Mouse (Mus musculus): ENCODE results near the gene Fyn.

Fyn gene

DNA sequence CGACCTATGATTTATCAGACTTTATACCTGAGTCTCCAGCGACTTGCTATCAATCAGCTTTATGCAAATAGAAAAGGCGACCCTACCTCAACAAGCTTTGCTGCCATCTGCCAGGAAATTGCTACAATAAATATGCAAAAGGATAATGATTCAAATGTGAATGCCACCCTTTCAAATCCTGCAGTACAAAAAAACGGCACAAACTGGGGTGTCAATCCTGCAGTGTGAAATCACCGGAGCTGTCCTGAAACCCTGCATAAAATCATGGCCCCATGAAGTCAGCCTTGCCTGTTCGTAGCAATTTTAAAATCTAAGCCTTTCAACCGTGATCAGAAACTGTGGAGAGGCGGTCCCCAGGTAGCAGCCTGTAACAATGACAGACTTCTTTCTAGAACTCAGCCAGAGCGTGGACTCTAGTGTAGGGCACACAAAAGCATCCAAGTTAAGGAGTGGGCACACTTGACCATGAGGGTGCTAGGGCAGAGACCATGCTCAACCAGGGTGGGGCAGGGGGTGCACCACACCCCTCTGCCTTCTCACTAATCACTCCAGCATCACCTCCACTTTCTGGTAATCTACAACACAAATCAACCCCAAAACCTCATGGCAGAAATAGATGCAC, 203.5 kb downstream of the Fyn start:
- no peak for DNase-seq (ENCODE audit: low spot score)

GRCm38 (mm10) chr10:39572672-39573051, 204.0 kb downstream of the Fyn start:
- DNase-seq (ENCODE audit: low spot score) = no peak

GRCm38 (mm10) chr10:39576466-39576865, 207.8 kb downstream of the Fyn start:
- no peak for DNase-seq (ENCODE audit: low spot score)

DNA sequence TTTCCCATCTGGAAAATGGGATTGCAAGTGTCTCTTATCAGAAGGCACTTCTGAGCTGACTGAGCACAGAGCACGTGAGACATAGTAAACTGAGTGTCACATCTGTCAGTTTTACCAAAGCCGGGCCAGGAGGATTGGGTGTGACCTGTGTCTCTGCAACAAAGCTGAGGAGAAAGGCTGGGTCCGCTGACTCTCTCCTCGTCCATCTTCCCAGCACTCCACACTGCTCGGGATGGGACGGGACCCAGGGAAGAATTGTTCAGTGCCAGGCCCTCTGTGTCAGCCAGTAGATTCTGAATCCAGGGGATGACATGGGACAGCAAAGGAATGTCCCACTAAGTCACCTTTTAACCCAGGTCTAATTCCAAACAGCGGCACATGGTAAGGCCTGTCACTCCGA, 211.8 kb downstream of the Fyn start:
- DNase-seq (ENCODE audit: low spot score) = no peak

DNA sequence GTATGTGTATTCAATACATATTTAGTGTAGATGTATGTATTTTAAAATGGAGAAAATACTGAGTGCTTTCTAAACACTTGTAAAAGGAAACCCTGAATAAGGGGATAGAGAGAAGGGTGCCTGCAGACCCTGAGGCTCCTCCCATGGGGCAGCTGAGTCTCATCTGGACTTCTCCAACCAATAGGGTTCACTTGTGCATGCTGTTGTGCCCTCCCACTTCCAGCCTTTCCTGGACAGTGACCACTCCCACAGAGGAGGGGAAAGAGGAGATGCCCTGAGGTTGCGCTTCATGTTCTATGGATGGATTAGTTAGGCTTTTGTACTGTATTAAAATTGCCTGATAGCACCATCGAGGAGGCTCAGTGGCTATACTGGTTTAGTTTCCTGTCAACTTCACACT, 213.7 kb downstream of the Fyn start:
- no peak for DNase-seq (ENCODE audit: low spot score)

DNA sequence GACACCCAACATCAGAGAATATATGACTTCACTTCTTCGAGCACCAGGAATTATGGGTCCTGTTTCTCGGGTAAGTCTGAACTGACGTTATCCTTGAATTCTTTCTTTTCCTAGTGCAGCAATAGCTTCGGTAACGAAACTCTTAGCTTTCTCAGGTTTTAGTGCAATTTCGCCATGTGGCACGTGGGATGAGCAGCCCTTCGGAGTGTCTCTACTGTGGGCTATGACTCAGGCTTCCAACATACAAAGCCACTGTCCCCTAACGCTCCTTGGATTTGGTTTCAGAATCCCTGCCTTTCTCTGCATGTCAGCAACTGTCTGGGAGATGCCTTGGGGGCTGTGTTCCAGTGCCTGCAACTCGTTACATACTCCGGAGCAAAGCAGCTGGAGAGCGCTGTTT, 215.1 kb downstream of the Fyn start:
- no peak for DNase-seq (ENCODE audit: low spot score)

GRCm38 (mm10) chr10:39587290-39587925, 218.8 kb downstream of the Fyn start:
- no peak for DNase-seq (ENCODE audit: low spot score)

GRCm38 (mm10) chr10:39587973-39588746, 219.5 kb downstream of the Fyn start:
- no peak for DNase-seq (ENCODE audit: low spot score)

DNA sequence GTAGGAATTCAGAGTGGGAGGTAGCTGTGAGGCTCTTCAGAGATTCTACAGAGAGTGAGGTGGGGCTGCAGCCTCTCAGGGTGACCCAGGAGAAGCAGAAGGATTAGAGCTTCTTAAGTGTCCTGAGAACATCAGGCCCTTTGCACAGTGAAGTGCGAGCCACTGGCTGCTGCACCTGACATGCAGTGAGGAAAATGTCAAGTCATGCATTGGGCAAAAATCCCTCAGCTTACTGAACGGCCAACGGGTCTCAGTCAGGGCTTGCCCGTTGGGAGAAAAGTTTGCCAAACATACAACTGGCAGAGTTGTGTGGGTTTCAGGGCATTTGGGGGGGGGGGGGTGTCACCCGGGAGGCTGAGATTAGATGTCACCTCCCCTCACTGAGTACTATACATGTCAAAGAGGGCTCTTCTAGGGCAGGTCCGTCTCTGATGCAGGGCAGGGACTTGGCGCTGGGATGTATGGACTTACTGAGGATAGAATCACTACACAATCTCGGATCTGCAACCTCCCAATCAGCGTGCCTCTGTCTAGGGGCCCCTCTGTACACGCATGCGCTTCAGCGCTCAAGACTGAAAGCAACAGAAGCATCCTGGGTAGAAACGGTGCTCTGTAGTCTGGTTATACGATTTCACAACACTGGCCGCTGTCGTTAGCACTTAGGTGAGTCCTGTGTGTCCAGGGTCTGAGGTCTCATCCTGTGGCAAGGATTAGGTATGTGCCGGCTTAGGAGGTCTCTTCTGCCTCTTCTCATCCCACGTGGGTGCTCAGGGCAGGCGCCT, 221.3 kb downstream of the Fyn start:
- no peak for DNase-seq (ENCODE audit: low spot score)

DNA sequence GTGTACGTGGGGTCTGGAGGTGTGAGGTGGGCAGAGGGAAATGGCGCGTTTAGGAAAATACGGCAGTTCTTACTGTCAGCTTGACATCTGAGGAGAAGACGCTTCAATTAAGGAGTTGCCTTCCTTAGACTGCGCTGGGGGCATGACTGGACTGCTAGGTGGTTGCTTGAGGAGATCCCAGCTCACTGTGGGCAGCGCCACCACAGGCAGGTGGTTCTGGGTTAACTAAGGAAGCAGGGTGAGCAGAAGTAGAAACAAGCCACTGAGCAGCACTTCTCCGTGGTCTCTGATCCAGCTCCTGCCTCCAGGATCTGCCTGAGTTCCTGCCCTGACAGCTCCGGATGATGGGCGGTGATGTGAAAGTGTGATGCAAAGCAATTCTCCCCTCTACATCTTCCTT, 222.0 kb downstream of the Fyn start:
- no peak for DNase-seq (ENCODE audit: low spot score)

DNA sequence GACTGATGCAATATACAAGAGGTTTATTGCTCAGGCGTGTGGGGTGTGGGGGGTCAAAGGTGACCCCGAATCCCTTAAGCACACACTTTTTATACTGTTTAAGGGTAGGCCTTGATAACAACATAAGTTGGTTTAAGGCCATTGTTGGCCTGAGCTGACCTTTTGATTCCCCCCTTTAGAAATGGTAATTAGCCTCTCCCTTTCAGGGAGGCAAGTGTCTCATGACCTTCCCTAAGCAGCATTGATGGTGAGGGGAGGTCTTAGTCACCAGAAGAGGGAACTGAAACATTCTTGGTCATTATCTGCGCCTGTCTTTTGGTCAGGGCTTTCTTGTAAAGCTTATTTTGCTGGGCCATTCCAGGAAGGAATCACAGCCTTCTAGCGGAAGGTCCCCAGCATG, 223.8 kb downstream of the Fyn start:
- no peak for DNase-seq (ENCODE audit: low spot score)

- DNase-seq (ENCODE audit: low spot score) = no peak
Observed at GRCm38 (mm10) chr10:39594716-39595115, 226.1 kb downstream of the Fyn start.

DNA sequence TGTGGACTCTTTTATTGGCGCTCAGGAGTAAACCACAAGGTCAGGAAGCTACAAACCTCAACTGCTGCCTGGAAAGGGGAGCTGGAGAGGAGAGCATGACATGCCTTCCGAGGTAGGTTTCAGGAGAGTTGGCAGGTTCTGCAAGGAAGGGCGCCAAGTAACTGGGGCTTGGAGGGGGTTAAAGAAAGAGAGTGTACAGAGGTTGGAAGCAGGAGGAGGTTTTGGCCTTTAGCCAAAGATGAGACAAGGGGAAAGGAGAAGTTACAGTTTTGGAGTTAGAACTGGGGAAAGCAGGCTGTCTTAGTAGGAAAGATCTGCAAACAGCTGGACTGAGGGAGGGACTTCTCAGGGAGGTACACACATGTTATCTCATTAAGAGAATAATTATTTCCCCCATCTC, 227.2 kb downstream of the Fyn start:
- no peak for DNase-seq (ENCODE audit: low spot score)

DNA sequence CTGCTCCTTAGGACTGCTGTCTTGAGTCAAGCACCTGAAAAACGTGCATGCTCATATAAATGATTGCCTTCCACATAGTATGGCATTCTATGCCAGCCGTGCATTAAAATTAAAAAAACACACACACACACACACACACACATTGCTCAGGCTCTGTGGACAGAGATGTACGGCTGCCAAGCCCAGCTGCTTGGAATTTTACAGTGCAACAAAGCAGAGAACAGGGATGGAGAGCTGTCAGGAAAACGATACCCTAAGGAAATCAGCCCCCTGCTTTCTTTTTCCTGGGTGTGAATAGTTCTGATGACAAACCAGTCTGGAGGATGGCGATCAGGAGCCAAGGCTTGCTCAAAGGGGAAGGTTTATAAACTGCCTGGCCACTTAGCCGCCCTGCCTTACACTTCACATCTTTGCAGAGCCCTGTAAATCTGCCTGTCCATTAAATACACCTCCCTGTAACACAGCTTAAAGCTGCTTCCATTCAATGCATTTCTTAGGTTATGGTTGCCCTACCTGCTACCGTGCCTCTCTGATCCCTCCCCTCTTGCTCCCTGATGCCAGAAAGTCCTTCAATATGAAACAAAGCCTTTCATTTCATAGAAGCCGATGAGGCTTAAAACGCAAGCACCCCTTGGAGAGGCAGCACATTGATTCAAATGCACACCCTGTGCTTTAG, 228.6 kb downstream of the Fyn start:
- no peak for DNase-seq (ENCODE audit: low spot score)

GRCm38 (mm10) chr10:39597792-39598183, 229.1 kb downstream of the Fyn start:
- DNase-seq (ENCODE audit: low spot score) = no peak

DNA sequence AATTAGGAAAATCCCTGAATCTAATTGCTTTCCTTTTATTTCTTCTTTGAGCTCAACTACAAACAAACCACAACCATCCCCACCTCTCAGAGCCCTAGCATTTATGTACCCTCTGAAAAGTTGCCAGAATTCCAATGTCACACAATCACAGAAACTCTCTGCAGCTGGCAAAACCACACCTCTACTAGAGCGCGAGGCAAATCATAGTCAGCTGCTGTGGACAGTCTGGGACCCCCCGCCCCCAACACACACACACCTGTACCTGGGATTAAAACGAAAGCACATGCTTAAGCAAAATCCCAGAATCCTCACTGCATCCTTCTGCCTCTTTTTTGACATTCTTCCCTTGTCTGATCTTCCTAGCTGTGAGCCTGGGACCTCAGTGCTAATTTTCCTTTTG, 230.9 kb downstream of the Fyn start:
- no peak for DNase-seq (ENCODE audit: low spot score)

- no peak for DNase-seq (ENCODE audit: low spot score)
Observed at GRCm38 (mm10) chr10:39600115-39600514, 231.5 kb downstream of the Fyn start.

GRCm38 (mm10) chr10:39601068-39601467, 232.4 kb downstream of the Fyn start:
- DNase-seq (ENCODE audit: low spot score) = no peak

DNA sequence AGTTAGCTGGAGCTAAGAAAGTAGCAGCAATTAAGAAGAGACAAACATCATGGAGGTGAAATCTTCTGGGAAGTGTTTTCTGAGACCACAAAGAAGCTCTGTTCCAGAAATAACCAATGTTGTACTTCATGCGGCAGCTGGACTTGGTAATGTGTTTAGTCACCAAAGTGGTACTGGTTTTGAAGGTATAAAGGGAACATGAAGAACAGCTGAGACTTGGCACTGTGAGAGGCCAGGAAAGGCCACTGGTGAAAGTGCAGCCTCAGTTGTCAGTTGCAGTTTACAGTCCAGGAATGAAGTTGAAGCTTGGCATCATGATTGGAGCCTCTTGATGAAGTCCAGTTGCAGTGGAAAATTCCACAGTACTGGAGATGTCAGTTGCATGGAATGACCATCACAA, 237.8 kb downstream of the Fyn start:
- no peak for DNase-seq (ENCODE audit: low spot score)

- no peak for DNase-seq (ENCODE audit: low spot score)
Observed at GRCm38 (mm10) chr10:39611234-39611633, 242.6 kb downstream of the Fyn start.

DNA sequence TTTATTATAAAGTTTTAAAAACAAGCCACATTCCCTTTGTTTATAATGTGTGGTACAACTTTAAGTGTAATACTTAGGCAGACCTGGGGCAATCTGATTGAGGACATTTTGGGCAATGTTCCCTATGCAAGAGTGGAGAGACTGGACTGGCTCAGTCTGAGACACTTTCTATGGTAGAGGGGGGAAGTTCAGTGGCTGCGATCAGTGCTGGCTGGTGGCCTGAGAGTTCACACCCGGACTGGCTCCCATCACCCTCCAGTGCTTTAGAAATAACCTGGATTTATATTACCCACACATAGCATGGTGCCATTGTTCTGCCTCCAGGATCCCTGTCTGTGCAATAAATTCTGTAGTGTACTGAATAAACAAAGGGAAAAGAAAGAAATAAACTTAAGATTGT, 243.5 kb downstream of the Fyn start:
- no peak for DNase-seq (ENCODE audit: low spot score)

- DNase-seq (ENCODE audit: low spot score) = no peak
Observed at GRCm38 (mm10) chr10:39612633-39612988, 244.0 kb downstream of the Fyn start, which contains the start of gene Traf3ip2. Gene Traf3ip2 (plus strand): TSS chr10:39612934.

Measured in ovary, postnatal 14 days (tissue).